Mouse (Mus musculus) stomach, postnatal 0 days (tissue): ENCODE data around the gene Satb2.

ENCODE experiments used
- CTCF ChIP-seq: IDR thresholded peaks from 2 replicates; pipeline ENCODE4 v1.5.1; 2016; ENCODE audit warnings: antibody characterized with exemption, low read depth, mild to moderate bottlenecking, moderate library complexity
- EP300 ChIP-seq: optimal IDR thresholded peaks from 2 replicates; pipeline ENCODE3; 2016; ENCODE audit warnings: antibody characterized with exemption

- TF ChIP-seq CTCF (no peak), EP300 (no peak)
These were observed 30.7 kb upstream of the Satb2 start for GRCm38 (mm10) chr1:57009171-57009570.
